Mouse (Mus musculus): ENCODE measurements around the gene Syf2. TPM values are rescaled to one million over a fixed set of nuclear protein-coding genes. Genes with fewer than 3 reads are reported as not detected.

Gene Syf2
- total RNA-seq, 2 experiments from 2014 or later: 49.9 to 59.3 TPM

DNA sequence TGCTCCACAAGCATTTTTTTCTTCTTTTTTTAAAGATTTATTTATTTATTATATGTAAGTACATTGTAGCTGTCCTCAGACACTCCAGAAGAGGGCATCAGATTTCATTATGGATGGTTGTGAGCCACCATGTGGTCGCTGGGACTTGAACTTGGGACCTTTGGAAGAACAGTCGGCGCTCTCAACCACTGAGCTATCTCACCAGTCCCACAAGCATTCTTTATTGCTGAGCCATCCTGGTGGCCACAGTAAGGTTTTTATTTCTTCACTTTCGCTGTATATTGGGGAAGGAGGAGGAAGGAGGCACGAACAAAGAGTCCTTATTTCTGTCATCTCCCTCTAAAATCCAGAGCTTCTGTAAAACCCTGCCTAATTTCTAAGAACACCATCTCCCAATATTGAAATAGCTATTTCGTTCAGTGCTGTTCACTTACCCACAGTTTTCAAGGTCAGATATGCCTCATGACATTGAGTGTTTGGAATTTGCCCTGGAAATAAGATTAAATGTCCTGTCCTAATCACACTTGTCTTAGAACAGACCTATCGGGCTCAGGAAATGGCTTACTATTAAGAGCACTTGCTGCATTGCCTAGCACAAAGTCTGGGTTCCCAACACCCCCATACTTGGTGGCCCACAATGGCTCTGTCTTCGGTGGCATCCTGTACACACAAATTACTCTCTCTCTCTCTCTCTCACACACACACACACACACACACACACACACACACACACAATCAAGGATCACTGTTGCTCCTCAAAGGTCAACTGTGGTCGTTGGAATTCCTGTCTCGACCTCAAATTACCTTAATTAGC lies 8.4 kb upstream of the Syf2 start:
- no peak for DNase-seq (ENCODE audit: low spot score in 2 of 2)
- intact Hi-C loops (cut with DNase I): no loop called here

DNA sequence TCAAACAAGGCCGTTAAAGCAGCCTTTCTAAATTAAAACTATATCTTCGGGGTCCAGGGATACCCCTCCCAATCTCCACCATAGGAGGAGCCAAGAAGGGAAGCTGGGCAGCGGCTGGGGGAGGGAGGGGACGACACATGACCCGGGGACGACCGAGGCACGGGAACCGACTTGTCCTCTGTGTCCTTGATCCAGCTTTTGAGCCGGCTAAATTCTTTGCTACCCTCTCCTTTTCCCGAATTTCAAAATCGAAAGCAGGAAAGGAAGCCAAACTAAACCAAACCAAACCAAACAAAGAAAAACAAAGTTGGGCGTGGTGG lies 7.8 kb upstream of the Syf2 start:
- intact Hi-C loops (cut with DNase I): no loop called here
- peak; percentile 35 to 49 for DNase-seq (ENCODE audit: low spot score in 2 of 2)

DNA sequence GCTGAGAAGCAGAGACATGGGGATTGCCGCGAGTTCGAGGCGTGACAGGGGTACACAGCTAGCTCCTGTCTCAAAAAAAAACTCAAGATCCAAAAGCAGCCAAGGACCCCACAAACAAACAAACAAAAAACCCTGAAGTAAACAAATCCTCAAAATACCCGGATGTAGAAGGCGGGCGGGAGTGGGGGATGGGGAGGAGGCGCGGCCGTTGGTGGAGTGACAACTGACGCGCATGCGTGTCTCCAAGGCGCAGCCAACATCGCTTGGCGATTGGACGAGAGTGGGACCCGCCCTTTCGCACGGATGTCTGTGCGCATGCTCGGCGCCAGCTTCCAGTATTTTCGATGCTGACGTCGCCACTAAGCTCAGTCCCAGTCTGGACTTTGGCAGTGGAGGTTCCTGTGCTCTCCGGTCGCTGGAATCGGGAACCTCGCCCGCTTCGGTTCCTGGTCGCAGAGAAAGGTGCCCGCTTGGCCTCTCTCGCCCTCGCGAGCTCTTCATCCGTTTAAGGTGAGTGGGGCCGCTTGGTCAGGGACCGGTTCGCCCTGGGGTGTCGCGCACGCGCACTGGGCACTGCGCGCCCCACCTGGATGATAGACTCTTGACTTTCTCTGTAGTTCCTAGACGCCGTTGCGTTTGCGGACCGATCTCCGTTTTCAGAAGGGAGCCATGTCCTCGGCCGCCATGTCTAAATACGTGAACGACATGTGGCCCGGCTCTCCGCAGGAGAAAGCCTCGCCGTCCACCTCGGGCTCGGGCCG lies 7.3 kb upstream of the Syf2 start, which contains the start of gene Rsrp1:
Rsrp1 (plus strand) TSS at position 335 of the 761 bp plus-strand sequence.
- intact Hi-C loops (cut with DNase I): no loop called here
- peak; percentile 97 to 98 for DNase-seq (ENCODE audit: low spot score in 2 of 2)

DNA sequence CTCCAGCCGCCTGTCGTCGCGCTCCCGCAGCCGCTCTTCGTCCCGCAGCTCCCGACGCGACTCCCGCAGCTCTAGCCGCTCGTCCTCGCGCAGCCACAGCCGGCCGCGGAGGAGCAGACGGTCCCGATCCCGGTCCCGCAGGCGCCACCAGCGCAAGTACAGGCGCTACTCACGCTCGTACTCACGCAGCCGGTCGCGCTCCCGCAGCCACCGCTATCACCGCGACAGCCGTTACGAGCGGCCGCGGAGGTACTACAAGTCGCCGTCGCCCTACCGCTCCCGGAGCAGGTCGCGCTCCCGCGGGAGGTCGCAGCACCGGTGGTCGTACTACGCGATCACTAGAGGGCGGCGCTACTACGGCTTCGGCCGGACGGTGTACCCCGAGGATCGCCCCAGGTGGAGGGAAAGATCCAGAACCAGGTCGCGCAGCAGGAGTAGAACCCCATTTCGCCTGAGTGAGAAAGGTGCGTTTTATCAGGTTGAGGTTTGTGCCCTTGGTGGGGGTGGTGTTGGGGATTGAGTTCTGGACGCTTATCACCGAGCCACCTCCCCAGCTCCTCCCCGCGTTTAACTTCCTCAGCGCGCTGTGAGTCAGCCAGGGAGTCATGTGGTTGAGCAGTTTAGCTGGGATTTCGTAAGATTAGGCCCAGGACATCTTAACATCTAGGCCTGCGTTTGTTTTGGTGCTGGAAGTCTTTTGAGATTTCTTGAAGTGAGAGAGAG lies 6.5 kb upstream of the Syf2 start:
- DNase-seq (ENCODE audit: low spot score in 2 of 2): peak; percentile 35 to 49
- intact Hi-C loops (cut with DNase I): no loop called here

DNA sequence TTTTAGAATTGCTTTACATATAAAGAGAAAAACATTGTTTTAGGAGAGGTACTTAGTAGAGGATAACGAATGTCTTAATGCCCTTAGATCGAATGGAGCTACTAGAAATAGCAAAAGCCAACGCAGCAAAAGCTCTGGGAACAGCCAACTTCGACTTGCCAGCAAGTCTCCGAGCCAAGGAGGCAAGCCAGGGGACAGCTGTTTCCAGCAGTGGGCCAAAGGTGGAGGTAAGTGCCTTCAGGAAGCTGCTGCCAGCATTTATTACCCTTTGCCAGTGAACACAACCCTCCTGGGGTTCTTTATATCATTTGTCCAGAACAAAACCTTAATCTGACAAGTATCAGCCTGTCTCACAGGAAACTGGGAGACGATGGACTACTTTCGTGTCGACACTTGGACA lies 5.5 kb upstream of the Syf2 start:
- intact Hi-C loops (cut with DNase I): no loop called here
- DNase-seq (ENCODE audit: low spot score in 2 of 2): no peak

DNA sequence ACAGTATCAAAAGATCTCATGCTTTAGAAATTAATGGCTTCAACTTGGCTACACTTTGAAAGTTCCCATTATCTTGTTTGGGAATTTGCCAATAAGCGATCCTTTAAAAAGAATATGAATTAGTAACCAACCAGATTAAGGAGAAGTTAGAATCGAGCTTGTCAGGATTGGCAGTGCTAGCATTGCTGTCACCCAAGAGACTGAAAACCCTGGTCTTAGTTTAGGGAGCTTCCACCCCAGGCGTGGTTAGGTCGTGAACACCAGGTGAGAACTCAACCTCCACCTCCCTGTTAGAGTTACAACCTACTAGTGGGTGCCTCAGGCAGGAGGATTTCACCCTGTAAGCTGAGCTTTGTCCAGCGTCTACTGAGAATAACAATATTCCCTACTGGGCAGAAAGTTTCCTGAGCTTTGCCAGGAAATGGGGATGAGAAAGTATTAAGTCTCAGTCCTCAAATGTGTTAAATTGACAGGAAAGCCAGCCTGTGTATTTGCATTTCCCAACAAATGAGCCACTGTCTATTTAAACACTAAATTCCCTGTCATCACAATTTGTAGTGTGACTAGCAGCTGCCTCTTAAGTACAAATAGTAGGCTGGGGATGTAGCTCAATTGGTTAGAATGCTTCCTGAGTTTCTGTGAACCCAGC lies 2.8 kb upstream of the Syf2 start:
- intact Hi-C loops (cut with DNase I): no loop called here

DNA sequence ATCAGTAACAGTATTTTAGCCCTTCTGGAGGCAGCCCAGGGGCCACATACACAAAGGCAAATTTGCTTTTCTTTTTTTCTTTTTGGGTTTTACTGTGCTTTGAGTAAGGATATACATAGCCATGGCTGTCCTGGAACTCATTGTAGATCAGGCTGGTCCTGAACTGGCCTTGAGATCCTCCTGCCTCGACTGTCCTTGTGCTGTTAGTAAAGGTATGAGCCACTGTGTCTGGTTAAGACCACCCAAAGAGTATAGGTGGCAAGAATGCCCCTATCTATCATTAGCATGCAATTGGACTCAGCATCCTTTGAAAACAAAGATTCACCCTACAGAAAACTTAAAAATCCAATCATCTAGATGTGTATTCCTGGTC lies 2.2 kb upstream of the Syf2 start:
- intact Hi-C loops (cut with DNase I): no loop called here
- DNase-seq (ENCODE audit: low spot score in 2 of 2): no peak

More for the DNA sequence above, 2.8 kb upstream of the Syf2 start:
- DNase-seq (ENCODE audit: low spot score in 2 of 2): no peak

DNA sequence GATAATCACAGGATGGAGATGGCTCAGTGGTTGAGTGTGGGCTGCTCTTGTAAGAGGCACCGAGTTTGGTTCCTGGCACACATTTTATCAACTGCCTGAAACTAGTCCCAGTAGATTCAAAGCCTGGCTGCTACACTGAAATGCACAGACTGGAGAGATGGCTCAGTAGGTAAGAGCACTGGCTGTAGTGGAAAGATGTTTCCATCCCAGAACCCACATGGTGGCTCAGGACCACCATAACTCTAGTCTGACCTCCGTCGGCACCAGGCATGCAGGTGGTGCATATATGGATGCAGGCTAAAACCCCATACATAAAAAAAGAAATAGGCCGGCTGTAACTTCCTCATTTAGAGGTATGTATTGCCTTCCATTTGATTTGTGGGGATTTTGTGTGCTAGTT lies 1.2 kb upstream of the Syf2 start:
- intact Hi-C loops (cut with DNase I): no loop called here
- no peak for DNase-seq (ENCODE audit: low spot score in 2 of 2)

DNA sequence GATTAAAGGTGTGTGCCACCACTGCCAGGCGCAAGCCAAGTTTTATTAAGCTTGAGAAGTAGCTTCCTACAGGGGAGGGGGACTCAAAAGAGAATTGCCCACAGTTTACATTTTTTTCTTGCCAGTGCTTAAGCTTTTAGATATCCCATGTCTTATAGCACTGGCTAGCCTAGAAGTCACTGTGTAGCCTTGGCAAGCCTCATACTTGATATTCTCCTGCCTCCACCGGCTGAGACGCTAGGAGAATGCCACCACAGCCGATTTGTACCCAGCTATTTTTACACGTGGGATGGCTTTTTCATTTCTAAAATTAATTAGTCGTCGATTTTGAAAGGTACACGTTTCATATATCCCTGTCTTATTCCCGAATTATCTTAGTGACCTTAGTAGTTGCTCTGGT lies 508 bp upstream of the Syf2 start:
- intact Hi-C loops (cut with DNase I): no loop called here
- DNase-seq (ENCODE audit: low spot score in 2 of 2): no peak

DNA sequence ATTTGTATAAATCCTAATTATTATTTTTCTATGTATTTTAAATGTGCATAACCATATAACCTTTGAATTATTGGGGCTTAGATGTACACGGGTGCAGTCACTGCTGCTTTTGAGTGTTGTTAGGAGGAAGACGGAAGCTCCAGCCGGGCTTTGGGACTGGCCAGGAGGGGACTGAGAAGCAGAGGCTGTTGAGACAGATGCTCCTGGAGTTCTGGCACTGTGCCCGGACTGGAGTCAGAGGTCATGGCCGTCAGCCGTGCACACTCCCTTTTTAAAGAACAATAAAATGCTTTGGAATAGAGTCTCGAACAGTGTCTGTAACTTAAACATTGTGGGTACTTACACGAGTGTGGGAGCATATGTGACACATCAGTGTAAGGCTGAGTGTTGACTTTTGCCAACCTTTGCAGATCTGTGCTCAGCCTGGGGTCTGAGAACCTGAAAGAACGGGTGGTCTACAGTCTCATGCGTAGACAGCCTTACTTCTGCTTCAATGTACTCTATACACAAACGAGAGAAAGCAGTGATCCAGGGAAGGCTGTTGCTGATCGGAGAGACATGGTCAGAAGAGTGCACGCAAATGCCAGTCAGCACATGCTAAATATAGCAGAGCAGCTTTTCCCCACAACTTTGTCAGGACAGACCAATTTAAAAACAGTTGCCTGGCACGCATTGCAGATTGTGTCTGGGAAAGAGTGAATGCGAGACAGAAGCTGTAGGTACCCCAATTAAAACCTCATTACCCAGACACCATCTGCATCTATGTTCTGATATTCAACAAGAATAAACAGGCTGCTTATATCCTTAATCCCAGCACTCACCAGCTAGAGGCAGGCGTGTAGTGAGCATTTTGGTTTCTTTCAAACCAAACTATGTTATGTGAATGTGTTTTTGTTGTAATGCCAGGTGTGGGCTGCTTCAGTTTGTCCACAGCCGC lies 6.8 kb downstream of the Syf2 start:
- intact Hi-C loops (cut with DNase I): no loop called here
- DNase-seq (ENCODE audit: low spot score in 2 of 2): no peak

DNA sequence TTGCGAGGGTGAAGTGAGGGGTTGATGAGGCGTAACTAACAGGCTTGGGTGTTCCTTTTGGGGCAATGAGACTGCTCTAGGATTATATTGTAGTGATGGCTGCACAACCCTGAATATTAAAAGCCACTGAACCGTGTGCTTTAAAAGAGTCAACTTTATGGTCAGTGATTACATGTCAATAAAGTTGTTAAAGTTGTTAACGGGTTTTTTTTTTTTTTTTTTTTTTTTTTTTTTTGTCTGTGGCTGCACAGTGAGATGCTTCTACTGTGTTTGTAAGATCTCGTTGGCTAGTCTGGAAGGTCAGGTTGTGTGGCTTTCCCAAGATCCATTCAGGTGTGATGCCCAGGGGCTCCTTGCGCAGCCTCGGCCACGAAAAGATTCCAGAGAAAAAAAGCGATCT lies 9.2 kb downstream of the Syf2 start:
- intact Hi-C loops (cut with DNase I): no loop called here
- no peak for DNase-seq (ENCODE audit: low spot score in 2 of 2)

DNA sequence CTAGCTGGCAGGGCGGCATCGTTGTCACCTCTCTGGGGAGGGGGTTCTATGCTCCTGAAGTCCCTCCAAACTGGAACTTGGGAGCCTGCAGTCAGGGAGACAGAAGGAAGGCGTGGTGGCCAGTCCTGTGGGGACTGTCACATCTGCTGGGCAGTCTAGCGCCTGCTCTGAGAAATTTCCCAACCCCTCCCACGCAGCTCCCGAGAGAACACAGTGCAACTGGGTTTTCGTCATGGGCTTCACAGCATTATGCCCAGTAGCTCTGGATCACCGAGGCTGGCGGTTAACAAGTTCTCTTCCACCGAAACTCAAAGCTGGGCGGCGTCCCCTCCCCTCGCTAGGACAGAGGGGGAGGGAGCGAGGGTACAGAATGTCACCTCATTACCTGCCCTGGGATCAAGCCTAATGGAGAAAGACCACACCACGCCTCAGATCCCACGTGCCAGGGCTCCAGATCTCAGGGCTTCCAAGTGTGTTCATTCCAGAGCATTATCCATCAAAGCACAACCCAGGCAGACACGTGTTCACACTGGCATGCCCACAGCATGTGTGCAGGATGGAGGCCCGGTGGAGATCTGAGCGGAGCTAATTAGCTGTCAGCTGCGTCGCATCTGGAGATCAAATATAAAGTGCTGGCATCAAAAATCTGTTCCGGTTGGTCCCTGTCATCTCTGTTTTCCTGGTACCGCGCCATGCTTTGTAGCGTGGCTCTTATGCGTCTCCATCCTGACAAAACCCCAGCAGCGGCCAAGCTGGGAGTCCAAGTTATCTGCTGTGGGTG lies 13.2 kb downstream of the Syf2 start:
- DNase-seq (ENCODE audit: low spot score in 2 of 2): peak; percentile 51 to 63
- intact Hi-C loops (cut with DNase I): no loop called here

DNA sequence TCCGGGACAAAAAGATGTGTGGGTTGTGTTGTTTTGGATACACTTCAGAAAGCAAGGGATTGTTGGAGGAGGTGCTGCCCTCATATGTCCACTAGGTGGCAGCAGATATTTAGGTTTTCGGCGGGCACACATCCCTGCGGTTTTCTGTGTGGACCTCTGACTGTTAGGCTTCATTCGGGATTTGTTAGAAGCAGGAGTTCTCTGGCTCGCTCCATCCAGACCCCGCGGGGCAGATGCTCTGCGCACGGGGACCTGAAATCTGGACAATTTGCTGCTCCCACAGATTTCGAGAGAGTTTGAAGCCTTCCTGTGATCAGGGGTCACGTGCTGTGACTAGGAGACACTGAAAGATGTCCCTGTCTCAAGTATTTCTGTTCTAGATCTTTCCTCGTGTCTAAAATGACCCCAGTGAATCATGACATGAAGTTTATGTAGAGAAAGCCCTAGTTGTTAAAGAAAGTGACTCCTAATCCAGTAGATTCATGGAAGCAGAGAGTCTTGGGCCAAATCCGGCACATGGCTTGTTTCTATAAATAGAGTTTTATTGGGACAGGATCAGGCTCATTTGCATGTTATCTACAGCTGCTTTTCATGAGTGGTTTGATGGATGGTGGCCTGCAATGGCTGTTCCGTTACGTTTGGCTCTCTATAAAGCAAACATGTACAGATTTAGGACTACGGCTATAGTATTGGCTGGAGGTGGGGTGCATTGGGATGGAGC lies 15.5 kb downstream of the Syf2 start:
- peak; percentile 75 for DNase-seq (ENCODE audit: low spot score in 2 of 2)
- intact Hi-C loops (cut with DNase I): loop anchor here (1.0 to 5.0 kb wide), 4 partner anchors 121 to 371 kb away; no protein-coding TSS in a partner anchor

DNA sequence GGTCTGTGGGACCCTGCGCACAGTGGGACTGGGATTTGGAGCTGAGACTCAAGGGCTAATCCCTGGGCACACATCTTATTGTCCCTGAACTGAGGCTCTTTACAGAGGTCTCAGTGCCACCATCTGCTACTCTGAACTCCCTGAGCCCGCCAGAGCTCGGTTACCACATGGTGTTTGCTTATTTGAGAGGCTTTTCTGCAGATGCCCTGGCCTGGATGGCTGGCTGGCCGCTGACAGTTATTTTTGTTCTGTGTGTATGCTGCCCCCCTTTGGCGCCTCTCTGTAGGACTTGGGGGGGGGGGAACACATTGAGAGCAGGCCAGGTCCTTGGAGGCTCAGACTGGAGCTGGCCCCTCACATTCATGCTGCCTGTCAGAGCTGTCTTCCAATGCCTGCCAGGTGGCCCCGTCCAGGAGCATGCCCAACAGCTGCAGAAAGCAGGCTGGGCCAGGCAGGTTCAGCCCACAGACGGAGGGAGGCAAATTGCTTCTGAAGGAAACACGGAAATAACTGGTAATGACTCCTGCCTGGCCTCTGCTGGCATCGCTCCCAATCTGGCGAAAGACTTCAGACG lies 19.9 kb downstream of the Syf2 start:
- intact Hi-C loops (cut with DNase I): no loop called here
- DNase-seq (ENCODE audit: low spot score in 2 of 2): no peak

DNA sequence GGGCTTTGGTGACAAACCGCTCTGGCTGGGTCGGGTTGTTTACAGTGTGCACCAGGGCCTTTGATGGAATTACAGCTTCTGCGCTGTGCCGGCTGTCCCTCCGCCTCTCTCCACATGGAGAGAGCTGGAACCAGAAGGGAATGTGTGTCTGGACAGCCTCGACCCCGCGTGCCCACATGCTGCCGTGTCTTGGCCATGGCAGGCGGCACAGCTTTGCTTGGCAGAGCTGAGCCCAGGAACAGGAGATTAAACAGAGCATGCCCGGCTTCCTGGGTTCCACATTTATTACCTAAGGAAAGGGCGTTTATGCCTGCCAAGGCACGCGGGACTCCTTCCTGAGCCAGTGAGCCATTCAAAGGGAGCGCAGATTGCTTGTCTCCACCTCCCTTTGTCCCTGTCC lies 23.8 kb downstream of the Syf2 start:
- DNase-seq (ENCODE audit: low spot score in 2 of 2): no peak
- intact Hi-C loops (cut with DNase I): no loop called here

DNA sequence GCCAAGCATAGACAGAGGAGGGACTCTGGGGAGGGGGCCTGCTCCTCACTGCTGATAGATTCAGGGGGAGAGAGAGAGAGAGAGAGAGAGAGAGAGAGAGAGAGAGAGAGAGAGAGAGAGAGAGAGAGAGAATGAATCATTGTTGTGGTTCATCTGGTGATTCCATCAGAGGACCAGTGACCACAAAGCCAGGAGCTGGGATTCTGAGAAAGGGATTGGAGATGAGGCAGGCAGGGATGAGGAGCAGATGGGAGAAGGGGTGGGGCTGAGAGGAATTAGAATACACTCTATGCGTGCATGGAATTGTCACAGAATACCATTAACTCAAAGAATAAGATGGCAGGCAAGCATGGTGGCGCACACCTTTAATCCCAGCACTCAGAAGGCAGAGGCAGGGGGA lies 24.5 kb downstream of the Syf2 start:
- intact Hi-C loops (cut with DNase I): no loop called here
- no peak for DNase-seq (ENCODE audit: low spot score in 2 of 2)

DNA sequence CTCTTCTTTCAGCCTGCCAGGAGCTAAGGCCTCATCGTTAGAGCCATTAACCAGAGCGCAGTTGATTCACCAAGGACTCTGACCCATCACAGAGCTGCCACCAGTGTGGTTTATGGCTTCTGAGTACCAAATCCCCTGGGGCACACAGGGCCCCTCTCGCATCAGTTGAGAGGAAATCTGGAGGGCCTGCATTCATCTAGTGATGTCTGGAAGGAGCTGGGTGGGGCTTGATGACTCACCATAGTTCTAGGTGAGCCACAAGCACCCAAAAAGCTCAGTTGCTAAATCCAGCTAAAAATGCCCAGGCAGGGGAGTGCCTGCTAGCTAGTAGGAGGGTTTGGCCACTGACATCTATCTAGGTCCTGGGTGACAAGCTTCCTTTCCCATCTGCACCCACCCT lies 25.1 kb downstream of the Syf2 start:
- intact Hi-C loops (cut with DNase I): no loop called here

More for the DNA sequence above, 25.1 kb downstream of the Syf2 start:
- DNase-seq (ENCODE audit: low spot score in 2 of 2): no peak

All from left cerebral cortex, postnatal 36 days (tissue).